Mouse (Mus musculus): Measurements from ENCODE around the gene Tspan31.

- TF ChIP-seq CTCF (IDR thresholded peaks at IDR 0.05; ENCODE audit: low read depth) (no peak), EP300 (IDR thresholded peaks at IDR 0.05; ENCODE audit: low read depth) (no peak)
Observed at GRCm38 (mm10) chr10:127069281-127070189, 529 bp downstream of the Tspan31 start.

Measured in liver, postnatal 0 days (tissue).